Mouse (Mus musculus) CH12.LX (cell line): ENCODE data around the gene Gpr84.

Experiments used
- CTCF ChIP-seq, 2 experiments: IDR thresholded peaks in 1 of 2; conservative IDR thresholded peaks in 1 of 2; 2 replicates each; pipeline ENCODE4 v1.5.1; 2011 to 2012; ENCODE audit warnings: low read depth in 2 of 2, low read length in 2 of 2, improper control_type of control experiment in 1 of 2, inconsistent platforms in 1 of 2, mild to moderate bottlenecking in 1 of 2, moderate library complexity in 1 of 2
- E2F4 ChIP-seq: IDR thresholded peaks from 2 replicates; pipeline ENCODE4 v1.6.1; 2011; ENCODE audit warnings: low read depth, low read length, improper control_type of control experiment; ENCODE audit not compliant: insufficient replicate concordance
- EP300 ChIP-seq: IDR thresholded peaks from 2 replicates; pipeline ENCODE4 v1.6.1; 2011; ENCODE audit warnings: low read length, improper control_type of control experiment
- ETS1 ChIP-seq: conservative IDR thresholded peaks from 2 replicates; pipeline ENCODE4 v1.6.1; 2012; ENCODE audit warnings: low read depth, mild to moderate bottlenecking, inconsistent platforms, low read length, improper control_type of control experiment, moderate library complexity
- GABPA ChIP-seq: IDR thresholded peaks from 2 replicates; pipeline ENCODE4 v1.6.1; 2012; ENCODE audit warnings: low read depth, low read length, improper control_type of control experiment, inconsistent platforms; ENCODE audit not compliant: insufficient replicate concordance
- HCFC1 ChIP-seq: IDR thresholded peaks from 2 replicates; pipeline ENCODE4 v1.6.1; 2012; ENCODE audit warnings: low read depth, mild to moderate bottlenecking, inconsistent platforms, low read length, improper control_type of control experiment
- MAZ ChIP-seq: IDR thresholded peaks from 2 replicates; pipeline ENCODE4 v1.6.1; 2012; ENCODE audit warnings: low read depth, mild to moderate bottlenecking, inconsistent platforms, low read length, improper control_type of control experiment, moderate library complexity
- POLR2A ChIP-seq: IDR thresholded peaks from 2 replicates; pipeline ENCODE4 v1.6.1; 2011; ENCODE audit warnings: low read depth, mild to moderate bottlenecking, improper control_type of control experiment, low read length
- RAD21 ChIP-seq: IDR thresholded peaks from 2 replicates; pipeline ENCODE4 v1.6.1; 2011; ENCODE audit warnings: low read depth, mild to moderate bottlenecking, low read length, improper control_type of control experiment, moderate library complexity
- SMC3 ChIP-seq: IDR thresholded peaks from 2 replicates; pipeline ENCODE4 v1.6.1; 2011; ENCODE audit warnings: low read depth, low read length, improper control_type of control experiment
- USF2 ChIP-seq: conservative IDR thresholded peaks from 2 replicates; pipeline ENCODE4 v1.6.1; 2011; ENCODE audit warnings: low read depth, low read length, improper control_type of control experiment

GRCm38 (mm10) chr15:103315011-103315502 is 4.6 kb upstream of the Gpr84 start:
- no peak for TF ChIP-seq EP300
- TF ChIP-seq MAZ: no peak
- no peak for TF ChIP-seq POLR2A
- TF ChIP-seq USF2: no peak
- no peak for TF ChIP-seq E2F4
- no peak; the same call in 1 of the 2 replicates for TF ChIP-seq RAD21
- peak in 1 of 2 experiments; percentile 42; a peak in 2 of 4 replicates for TF ChIP-seq CTCF (conservative IDR thresholded peaks at IDR 0.05 in 1 of 2, IDR thresholded peaks at IDR 0.05 in 1 of 2; ENCODE audit: low read depth in 2 of 2, low read length in 2 of 2)
- no peak for TF ChIP-seq HCFC1
- TF ChIP-seq GABPA: no peak
- TF ChIP-seq ETS1: no peak
- no peak for TF ChIP-seq SMC3
